Mouse (Mus musculus) heart, adult 8-10 months (tissue): Measurements from ENCODE around the gene Il7r. TPM values are rescaled to one million over a fixed set of nuclear protein-coding genes. Genes with fewer than 3 reads are reported as not detected.

Experiments
- DNase-seq: peaks from one replicate; pipeline ENCODE4 v3.0.0; 2022; ENCODE audit warnings: low spot score
- total RNA-seq, 4 experiments: library from RNA; stranded (reverse); gene quantifications; 2 replicates each; pipeline ENCODE4 v1.2.4; 2022

Il7r gene
- total RNA-seq, 4 experiments from 2014 or later, result 0.11 to 0.37 (median 0.27) TPM

- no peak for DNase-seq
Measured at GRCm38 (mm10) chr15:9472167-9472566, 57.8 kb downstream of the Il7r start.

- DNase-seq, result no peak
Measured at GRCm38 (mm10) chr15:9471053-9471685, 58.8 kb downstream of the Il7r start.

- DNase-seq, result no peak
Measured at GRCm38 (mm10) chr15:9464039-9464438, 65.9 kb downstream of the Il7r start.

GRCm38 (mm10) chr15:9463521-9464027 is 66.4 kb downstream of the Il7r start:
- peak; percentile 1 for DNase-seq

Other genes with a start within 250 kb of the Il7r start
- not detected for gene Ugt3a2, start 194.6 kb downstream of the Il7r start, total RNA-seq
- not detected for gene Capsl, start 94.1 kb downstream of the Il7r start, total RNA-seq
- under 1 TPM; 0.05 to 0.23 (median 0.08) TPM for gene Spef2, start 218.7 kb upstream of the Il7r start, total RNA-seq